Mouse (Mus musculus) myocyte (in vitro differentiated cells): Measurements from ENCODE around the gene Macrod2.

ENCODE experiments used
- E2F4 ChIP-seq: IDR thresholded peaks from one replicate; pipeline ENCODE4 v1.6.1; 2011; ENCODE audit warnings: mild to moderate bottlenecking, control low read depth, moderate library complexity; ENCODE audit not compliant: insufficient read depth
- MAX ChIP-seq: IDR thresholded peaks from one replicate; pipeline ENCODE4 v1.6.1; 2011; ENCODE audit warnings: low read depth, mild to moderate bottlenecking, control low read depth
- POLR2A ChIP-seq: IDR thresholded peaks from one replicate; pipeline ENCODE4 v1.6.1; 2011; ENCODE audit warnings: low read depth, mild to moderate bottlenecking, control low read depth, moderate library complexity; ENCODE audit not compliant: insufficient read length
- USF1 ChIP-seq: IDR thresholded peaks from one replicate; pipeline ENCODE4 v1.6.1; 2011; ENCODE audit warnings: low read depth, mild to moderate bottlenecking, control low read depth, moderate library complexity

GRCm38 (mm10) chr2:142243483-142243882 is 1848.4 kb downstream of the Macrod2 start:
- no peak for TF ChIP-seq POLR2A
- TF ChIP-seq E2F4 = no peak
- no peak for TF ChIP-seq USF1
- no peak for TF ChIP-seq MAX
